ENCODE assay signal across 7 mouse cellular contexts in genomic region chr4:57318525-57319212, GRCm38 (mm10). TPM values are rescaled to one million over a fixed set of nuclear protein-coding genes. Genes with fewer than 3 reads are reported as not detected.
DNase-seq lines count a peak whose midpoint lies in the region; ATAC-seq and TF ChIP-seq lines count a peak whose summit lies in the region.

No protein-coding gene starts in this region.

- H3K9me3 ChIP-seq in hindbrain, postnatal 0 days (ENCODE audit: low read length) = no peaks in the 10 kb centered on the region
- no peaks in the 10 kb centered on the region for H3K9me3 ChIP-seq in limb, embryonic 14.5 days (ENCODE audit: control insufficient read depth, low read length)

- H3K36me3 ChIP-seq in hindbrain, postnatal 0 days (ENCODE audit: insufficient read depth, low read length) = no peaks in the 10 kb centered on the region
- no peaks in the 10 kb centered on the region for H3K36me3 ChIP-seq in limb, embryonic 14.5 days (ENCODE audit: control insufficient read depth, insufficient read depth, low read length)

- no peak overlapping the region for H3K4me3 ChIP-seq in hindbrain, postnatal 0 days (ENCODE audit: low read length)
- H3K4me3 ChIP-seq in limb, embryonic 14.5 days (replicated peaks; ENCODE audit: low read length) = no peak overlapping the region

- peak overlapping the region; percentile 48; the same call in 1 of the 2 replicates for H3K27ac ChIP-seq in hindbrain, postnatal 0 days
- no peak overlapping the region for H3K27ac ChIP-seq in limb, embryonic 14.5 days (replicated peaks; ENCODE audit: low read depth, low read length)

- TF ChIP-seq POLR2A in limb, embryonic 14.5 days (IDR thresholded peaks at IDR 0.05; ENCODE audit: borderline replicate concordance, extremely low read depth, insufficient read depth, insufficient read length) = no peak

- WGBS in hindbrain, postnatal 0 days = 26% methylated on average over 10 of the region's 10 CpGs
- WGBS in limb, embryonic 14.5 days = 32% methylated on average over 10 of the region's 10 CpGs

- TF ChIP-seq CTCF in hindbrain, postnatal 0 days (IDR thresholded peaks at IDR 0.05; ENCODE audit: low read depth) = no peak

- ATAC-seq in hindbrain, postnatal 0 days = peak; percentile 38; the same call in 1 of the 2 replicates
- ATAC-seq in limb, embryonic 14.5 days (ENCODE audit: low FRiP score, low read depth) = no peak; the same call in 1 of the 2 replicates

- peaks cover 9% of the 10 kb centered on the region for H3K4me1 ChIP-seq in hindbrain, postnatal 0 days (ENCODE audit: insufficient read depth, low read length)
- peaks cover 8% of the 10 kb centered on the region for H3K4me1 ChIP-seq in limb, embryonic 14.5 days (ENCODE audit: control insufficient read depth, insufficient read depth, low read length)

- H3K27me3 ChIP-seq in hindbrain, postnatal 0 days (ENCODE audit: insufficient read depth, low read length) = no peaks in the 10 kb centered on the region
- no peaks in the 10 kb centered on the region for H3K27me3 ChIP-seq in limb, embryonic 14.5 days (ENCODE audit: control insufficient read depth, insufficient read depth, low read length)

- peak; percentile 39 to 67 for DNase-seq in layer of hippocampus, adult 18-20 months (ENCODE audit: low spot score in 2 of 2)
- no peak for DNase-seq in layer of hippocampus, adult 9-11 months
- peak; percentile 85 for DNase-seq in brain, adult 2 months (ENCODE audit: low read depth, low spot score)
- DNase-seq in hindbrain, postnatal 0 days (ENCODE audit: low spot score) = peak; percentile 67
- peak; percentile 54 for DNase-seq in limb, embryonic 14.5 days (ENCODE audit: low spot score)
- DNase-seq in embryo, embryonic 10 days (ENCODE audit: low spot score) = no peak
- no peak for DNase-seq in spleen, postnatal 4 days (ENCODE audit: low spot score in 2 of 2)

- H3K4me2 ChIP-seq in hindbrain, postnatal 0 days (ENCODE audit: low read depth, low read length) = no peak overlapping the region
- H3K4me2 ChIP-seq in limb, embryonic 14.5 days (replicated peaks; ENCODE audit: low read depth, low read length, severe bottlenecking) = no peak overlapping the region

- no peak overlapping the region for H3K9ac ChIP-seq in hindbrain, postnatal 0 days (replicated peaks; ENCODE audit: low read length)
- 0 out of 2 replicates have a peak overlapping the region, but pooled peaks have one; percentile 21 for H3K9ac ChIP-seq in limb, embryonic 14.5 days (ENCODE audit: low read depth, low read length, severe bottlenecking)

RNA-seq across cellular contexts. Expression of gene Ptpn3, which starts 17.0 kb away (rescaled TPM):
- total RNA-seq in layer of hippocampus, adult 18-20 months (2021) = 10 to 100 TPM; 79.0 to 87.4 TPM
- 3.2 and 10.1 TPM in 2 replicates for total RNA-seq in hindbrain, postnatal 0 days (2014; rRNA removed)
- polyA plus RNA-seq in hindbrain, postnatal 0 days (2015; fragmentation: Nextera tagmentation; extraction: Ambion mirVana) = 2.8 and 3.4 TPM in 2 replicates
- 3.7 and 4.7 TPM in 2 replicates for polyA plus RNA-seq in limb, embryonic 14.5 days (2012; rRNA removed)
- 2.9 and 3.4 TPM in 2 replicates for polyA plus RNA-seq in limb, embryonic 14.5 days (2014; fragmentation: Nextera tagmentation; extraction: Ambion mirVana)

Comparison
In these comparisons a context has a peak if more than half of its experiments do, and no peak if none do; other contexts are left out.
1. DNase-seq: peak in layer of hippocampus, adult 18-20 months (2 of 2), brain, adult 2 months (single experiment), hindbrain, postnatal 0 days (single experiment) and limb, embryonic 14.5 days (single experiment); none in layer of hippocampus, adult 9-11 months (single experiment), embryo, embryonic 10 days (single experiment) and spleen, postnatal 4 days (0 of 2).